Mouse (Mus musculus): ENCODE results near the gene Rbm6.

DNA sequence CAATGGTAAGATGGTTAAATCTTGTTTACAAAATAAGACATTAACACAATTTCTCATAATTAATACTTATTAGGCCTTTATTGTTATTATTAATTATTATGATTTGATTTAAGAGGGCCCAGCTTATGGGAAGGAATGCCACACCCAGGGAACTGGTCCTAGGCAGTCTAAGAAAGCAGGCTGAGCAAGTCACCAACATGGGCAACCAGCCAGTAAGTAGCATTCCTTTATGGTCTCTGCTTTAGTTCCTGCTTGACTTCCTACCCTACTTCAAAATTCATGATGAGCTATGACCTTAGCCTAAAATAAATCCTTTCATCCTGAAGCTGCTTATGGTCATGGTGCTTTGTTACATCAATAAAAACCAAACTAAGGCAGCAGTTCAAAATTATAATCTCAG lies 41.3 kb downstream of the Rbm6 start:
- TF ChIP-seq CTCF (IDR thresholded peaks at IDR 0.05; ENCODE audit: extremely low read depth, insufficient read length, insufficient replicate concordance, low read depth, low read length) (no peak), POLR2A (IDR thresholded peaks at IDR 0.05; ENCODE audit: low read depth, low read length) (no peak)
